Mouse (Mus musculus) v-Abl transformed pro-B cells (cell line): ENCODE results near the gene Arap1.

Experiments
- in situ Hi-C, 2 experiments: fragments of 400-800 bp; cut with MboI; formaldehyde crosslinking; loops; one replicate each; pipeline ENCODE4 v1.15.1; 2025; ENCODE audit not compliant: unreplicated experiment in 2 of 2

Arap1 gene

DNA sequence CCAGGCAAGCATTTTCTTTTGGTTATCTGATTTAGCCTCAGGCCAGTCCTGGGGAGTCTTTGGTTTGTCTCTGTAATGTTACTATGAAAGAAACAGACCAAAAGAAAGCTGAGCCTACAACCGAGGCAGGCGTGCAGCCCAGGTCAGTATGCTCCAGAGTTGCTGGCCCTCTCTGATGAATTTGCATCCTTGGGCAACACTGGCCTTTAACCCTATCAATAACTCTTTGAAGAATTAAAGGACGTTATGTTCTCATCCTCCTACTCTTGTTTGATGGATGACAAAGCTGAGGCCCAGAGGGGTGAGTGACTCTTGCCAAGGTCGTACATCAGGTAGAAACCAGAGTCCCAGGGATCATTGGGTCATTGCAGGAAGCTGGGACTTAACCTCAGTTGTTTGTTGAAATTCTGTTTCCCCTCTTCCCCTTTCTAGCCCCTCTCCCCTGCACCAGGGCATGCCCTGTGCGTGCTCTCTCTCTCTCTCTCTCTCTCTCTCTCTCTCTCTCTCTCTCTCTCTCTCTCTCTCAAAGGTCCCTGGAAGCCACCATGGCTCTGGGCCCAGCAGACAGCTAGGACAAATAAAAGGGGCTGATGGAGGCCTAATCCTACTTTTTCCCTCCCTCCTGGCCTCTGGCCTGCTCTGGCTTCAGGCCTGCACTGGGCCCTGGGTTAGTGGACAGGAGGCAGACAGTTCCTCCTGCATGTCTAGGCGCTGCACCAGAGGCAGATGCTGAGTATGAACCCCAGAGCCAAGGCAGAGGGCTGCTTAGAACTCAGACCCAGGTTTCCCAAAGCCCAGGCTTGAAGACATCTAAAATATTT is 23.5 kb upstream of the Arap1 start:
- in situ Hi-C loops, result no loop called here

DNA sequence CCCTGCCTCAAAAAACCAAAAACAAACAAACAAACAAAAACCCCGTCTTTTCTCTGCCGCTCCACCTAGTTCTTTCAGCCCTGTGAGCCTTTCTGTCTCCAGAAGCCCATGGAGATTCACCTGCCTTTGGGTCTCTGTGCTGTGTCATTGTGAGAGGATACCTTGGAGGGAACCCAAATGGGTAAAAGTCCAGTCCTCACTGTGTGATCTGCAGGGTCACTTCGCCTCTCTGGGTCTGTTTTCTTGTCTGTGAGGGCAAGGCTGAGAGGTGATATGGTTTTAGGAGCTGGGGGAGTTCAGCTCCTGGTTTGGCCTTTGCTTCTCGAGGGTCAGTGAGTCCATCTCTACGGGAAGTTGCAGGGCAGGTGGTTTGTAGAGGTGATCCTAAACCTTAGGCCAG is 21.9 kb upstream of the Arap1 start:
- in situ Hi-C loops, result no loop called here

DNA sequence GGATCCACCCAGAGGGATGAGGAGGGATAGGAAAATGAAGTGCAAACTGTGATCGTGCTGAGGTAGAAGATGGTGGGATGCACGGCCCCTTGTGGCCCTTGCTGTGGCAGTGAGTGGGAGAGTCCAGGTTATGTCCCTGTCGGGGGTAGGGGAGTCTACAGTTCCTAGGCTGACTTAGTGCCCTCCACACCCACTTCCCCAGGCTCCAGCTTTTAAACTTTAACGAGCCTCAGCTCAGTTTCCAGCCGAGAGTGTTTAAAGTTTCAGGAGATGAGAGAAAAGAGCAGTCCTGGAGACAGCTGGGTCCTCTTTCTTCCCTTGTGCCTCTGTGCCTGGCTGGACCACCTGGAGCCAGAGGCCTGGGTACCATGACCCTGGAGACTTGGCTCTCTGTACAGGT is 20.6 kb upstream of the Arap1 start:
- in situ Hi-C loops, result no loop called here

DNA sequence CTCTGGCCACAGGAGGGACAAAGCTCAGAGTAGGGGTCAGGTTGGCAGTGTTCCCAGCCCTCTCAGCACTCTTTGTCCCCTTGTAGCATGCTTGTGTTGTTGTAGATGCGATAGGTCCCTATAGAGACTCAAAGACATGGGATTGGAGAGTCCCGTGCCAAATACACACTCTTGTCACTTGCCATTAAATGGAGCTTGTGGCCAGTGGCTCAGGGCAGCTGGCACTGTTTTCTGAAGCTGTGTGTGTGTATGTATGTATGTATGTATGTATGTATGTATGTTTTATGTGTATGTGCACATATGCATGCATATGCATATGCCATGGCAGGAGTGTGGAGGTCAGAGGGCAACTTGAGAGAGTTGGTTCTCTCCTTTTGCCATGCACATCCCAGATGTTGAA is 20.1 kb upstream of the Arap1 start:
- in situ Hi-C loops, result no loop called here

DNA sequence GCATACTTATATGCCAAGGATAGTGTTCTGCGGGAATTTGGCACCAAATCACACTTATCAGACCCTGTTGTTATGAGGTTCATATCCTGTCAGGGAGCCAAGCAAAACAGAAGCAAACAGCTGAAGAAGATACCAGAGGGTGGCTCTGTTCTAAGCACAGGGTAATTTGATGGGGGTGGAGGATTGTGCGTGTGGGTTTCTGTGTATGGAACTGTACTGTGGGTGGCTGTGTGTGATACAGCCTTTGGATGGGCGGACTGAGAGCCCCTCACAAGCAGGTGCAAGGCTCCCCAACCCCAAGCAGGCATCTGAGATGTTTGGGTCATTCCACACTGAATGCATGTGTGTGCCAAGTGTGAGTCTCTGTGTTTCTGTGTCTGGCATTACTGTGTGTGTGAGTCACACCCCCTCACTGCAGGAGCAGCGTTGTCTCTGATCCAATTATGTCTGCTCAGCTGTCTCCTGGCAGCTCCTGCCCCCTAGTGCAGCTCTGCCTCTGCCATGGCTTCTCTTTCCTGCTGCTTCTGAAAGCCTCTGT is 19.2 kb upstream of the Arap1 start:
- in situ Hi-C loops, result no loop called here

DNA sequence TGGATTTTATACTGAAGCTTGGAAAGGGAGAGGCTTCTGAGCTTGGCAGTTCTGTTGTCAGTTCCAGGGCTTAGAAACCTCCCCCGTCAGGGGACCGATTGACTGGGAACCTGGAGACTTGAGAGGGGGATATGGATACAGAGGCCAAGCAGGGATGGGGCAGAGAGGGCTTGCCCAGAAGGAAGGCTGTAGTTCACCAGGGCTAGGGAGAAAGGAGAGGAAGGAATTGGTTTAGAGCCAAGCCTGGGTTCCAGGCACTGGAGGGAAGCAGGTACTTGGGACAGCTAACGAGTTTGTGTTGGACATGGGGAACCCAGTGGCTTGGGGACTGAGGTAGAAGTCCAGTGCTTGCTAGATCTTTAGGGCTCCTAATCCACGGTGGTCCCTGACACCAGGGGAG is 18.3 kb upstream of the Arap1 start:
- in situ Hi-C loops, result no loop called here

DNA sequence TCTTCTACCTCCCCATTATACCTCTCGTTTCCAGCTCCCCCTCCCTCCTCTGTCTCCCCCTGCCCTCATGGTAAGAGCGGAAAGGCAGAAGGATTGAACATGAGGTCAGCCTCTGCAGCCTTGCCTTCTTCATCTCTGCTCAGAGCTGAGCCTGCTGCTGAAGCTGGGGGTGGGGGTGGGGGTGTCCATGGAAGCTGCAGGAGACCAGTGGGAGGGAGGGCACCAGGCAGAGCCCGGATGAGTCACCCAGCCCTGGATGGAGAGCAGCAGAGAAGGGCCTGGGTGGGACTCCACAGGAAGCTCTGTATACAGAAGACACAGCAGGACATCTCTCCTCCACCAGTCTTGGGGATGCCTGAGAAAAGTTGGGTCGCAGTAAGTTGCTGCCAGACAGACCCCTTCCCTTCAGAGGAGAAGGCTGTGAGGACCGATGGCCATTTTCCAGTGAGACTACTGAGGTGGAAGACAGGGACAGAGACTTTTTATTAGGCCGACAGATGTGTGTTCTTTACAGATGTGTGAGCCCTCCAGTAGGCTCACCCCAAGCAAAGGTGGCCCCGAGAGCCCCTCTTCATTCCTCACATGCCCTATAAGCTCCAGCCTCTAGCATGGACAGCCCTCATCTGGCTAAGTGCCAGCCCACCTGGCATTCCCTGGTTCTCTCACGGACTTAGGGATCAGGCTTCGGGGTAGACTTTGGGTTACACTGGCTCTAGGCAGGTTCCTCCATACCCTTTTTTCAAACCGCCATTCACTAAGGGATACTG is 17.6 kb upstream of the Arap1 start:
- in situ Hi-C loops, result no loop called here

DNA sequence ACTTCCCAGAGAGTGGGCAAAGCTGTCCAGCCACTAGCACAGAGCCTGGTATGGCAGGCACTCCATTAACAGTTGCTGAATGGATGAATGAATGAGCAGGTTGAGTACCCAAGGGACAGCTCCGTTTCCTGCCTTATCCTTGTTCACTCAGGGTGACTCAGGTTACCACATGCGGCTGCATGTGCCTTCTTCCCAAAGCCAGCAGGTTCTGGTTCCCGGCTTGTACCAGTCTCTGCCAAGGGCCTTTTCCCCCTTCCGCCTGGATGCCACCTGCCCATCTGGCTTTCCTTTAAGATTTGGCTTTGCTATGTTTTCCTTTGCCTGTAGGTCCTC is 17.1 kb upstream of the Arap1 start:
- in situ Hi-C loops, result no loop called here

DNA sequence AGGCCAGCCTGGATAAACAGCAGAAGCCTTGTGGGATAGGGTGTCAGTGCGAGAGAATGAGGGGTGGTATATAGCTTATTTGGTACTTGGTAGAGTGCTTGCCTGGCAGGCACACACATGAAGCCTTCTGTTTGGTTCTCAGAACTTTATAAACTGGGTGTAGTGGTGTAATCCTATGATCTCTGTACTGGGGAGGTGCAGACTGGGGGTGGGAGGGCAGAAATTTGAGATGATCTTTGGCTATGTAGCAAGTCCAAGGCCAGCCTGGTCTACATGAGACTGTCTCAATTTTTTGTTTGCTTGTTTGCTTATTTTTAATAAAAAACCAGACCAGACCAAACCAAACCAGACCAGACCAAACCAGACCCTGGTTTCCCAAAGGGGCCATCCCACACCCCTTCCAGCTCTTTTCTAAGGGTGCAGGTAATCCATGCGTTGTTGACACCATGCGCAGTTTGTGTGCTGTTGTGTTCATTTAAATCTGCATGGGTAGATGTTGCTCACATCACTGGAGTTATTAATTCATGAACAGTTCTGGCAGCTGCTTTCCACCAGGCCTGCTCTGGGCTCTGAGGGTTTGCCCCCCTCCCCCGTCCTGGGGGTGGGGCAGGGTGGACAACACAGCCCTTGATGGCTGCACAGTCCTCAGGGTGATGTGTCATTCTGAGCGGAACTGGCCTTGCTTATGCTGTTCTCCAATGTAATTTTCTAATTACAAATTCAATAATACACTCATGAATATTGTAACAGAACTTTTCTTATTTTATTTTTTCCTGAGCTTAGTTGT is 15.6 kb upstream of the Arap1 start:
- in situ Hi-C loops, result no loop called here

DNA sequence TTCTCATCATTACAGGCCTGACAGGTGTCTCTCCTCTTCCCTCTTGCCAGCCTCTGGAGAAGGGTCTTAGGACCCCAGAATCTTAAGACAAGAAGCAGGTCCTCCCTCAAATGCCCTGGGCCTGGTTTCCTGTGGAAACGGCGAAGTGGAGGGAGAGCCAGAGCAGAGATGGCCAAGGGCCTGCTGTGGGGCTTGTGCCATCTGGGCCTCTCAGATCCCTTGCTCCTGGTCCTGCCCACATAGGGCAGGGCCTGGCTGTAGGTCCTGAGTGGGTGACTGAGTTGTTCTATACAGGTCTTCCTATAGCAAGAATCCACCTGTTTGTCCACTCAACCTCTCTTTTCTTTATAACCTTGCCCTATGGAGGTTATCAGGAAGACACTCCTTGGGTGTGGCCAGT is 12.6 kb upstream of the Arap1 start:
- in situ Hi-C loops, result no loop called here

DNA sequence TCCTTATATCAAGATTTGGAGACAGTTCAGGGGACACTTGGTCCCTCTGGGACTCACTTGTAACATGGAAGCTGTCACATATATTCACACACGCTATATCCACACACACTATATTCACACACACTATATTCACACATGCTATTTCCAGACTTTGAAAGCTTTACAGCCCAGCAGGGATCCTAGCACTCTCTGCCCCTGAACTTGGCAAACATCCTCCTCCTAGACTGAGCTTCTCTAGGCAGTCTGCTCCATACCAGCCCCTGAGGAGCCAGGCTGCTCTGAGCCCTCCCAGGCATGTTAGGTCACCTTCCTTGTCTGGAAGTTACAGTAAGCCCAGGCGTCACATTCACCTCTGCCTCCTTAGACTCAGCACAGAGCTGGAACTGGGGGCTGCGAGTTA is 11.2 kb upstream of the Arap1 start:
- in situ Hi-C loops, result no loop called here

DNA sequence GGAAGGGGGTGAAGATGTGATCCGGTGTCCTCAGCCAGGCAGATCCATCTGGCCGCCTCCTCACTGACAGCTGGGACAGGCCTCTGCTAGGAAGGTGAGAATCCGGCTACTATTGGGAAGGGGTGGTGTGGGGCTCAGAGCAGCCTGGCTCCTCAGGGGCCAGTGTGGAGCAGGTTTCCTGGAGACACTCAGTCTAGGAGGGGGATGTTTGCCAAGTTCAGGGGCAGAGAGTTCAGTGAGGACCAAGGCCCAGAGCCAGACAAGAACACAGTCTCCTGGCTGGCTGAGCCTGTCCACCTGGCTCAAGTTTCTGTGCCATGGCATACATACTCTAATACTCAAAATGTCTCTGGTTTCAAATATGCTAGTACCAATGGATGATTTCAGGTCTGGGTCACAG is 10.5 kb upstream of the Arap1 start:
- in situ Hi-C loops, result no loop called here

DNA sequence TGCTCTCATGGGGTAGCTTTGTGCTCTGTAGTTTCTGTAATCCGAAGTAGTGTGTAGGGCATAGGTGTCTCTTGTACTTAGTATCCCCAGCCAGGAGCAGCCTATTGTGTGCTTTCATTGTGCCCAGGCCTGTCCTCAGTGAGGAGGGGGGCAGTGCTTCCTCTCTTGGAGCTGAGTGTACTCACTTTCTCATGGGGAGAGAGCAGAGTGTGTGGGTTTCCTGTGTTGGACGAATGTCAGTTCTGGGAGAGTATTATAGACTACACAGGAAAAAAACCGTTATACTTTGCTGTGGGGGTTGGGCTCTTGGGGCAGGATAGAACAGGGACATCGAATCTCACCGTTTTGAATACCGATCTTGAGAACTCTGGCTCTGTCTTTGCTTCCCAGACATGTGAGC is 6.5 kb upstream of the Arap1 start:
- in situ Hi-C loops, result no loop called here

DNA sequence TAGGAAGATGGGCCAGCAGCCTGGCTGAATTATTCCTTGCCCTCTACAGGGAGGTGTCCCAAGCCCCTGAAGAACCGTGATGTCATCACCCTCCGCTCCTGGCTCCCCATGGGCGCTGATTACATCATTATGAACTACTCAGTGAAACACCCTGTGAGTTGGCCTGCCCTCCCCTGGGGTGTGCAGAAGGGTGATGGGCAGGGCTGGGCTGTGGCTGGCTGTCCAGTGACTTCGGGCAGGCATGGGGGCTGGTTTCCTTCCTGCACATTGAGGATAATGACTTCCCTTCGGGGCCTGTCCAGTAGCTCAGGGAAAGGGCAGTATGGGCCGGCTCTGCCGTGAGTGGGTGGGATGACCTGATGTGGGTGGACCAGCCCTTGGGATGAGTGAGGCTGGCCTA is 4.7 kb upstream of the Arap1 start:
- in situ Hi-C loops, result no loop called here

DNA sequence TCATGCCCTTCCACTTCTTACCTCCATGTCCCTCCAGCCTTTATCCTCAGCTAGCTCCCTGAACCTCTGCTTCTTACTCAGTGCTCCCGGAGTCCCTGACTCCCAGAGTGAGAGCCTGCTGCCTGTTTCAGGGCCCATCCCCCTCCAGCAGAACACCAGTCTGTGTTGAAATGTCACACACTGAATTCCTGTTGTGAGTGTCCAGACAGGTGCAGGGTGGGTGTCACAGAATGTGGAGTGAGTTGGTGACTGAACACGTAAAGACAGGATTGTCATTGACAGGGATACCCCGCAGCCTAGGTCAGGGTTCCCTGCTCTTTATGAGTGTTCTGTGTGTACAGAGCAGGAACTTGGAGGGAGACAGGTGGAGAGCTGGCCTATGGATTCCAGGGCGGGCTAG is 3.0 kb upstream of the Arap1 start:
- in situ Hi-C loops, result no loop called here

DNA sequence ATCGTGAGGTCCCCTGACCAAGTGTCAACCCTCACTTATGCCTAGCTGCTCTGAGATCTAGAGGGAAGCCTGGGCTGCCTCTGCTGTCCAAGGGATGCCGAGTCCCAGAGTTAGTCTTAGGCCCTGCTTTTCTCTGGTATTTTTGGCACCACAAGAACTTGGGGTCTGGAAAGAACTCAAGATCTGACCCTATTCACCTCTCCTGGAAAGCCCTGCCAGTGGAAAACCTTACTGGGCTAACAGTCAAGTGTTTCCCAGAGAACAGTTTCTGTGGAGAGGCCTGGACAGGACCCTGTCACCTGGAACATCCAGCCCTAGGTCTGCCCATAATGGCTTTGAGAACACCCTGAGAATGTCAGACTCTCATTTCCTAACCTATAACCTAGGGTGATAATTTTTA is 876 bp upstream of the Arap1 start:
- in situ Hi-C loops, result no loop called here

DNA sequence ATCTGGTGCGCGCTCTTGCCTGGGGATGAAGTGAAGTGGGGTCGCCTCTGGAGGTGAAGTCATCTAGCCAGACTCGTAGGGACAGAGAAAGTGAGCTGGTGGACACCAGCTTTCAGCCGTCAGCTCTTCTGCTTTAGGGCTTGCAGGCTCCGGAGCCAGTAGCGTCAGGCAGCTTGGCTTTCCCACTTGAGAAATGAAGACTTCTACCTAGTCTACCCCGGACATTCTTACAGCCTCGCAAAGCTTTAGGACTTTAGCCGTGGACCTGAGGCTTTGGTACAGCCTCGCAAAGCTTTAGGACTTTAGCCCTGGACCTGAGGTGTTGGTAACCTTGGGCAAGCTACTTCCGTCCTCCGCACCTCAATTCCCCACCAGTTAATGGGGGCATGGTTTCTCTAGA is 445 bp downstream of the Arap1 start:
- in situ Hi-C loops, result no loop called here

DNA sequence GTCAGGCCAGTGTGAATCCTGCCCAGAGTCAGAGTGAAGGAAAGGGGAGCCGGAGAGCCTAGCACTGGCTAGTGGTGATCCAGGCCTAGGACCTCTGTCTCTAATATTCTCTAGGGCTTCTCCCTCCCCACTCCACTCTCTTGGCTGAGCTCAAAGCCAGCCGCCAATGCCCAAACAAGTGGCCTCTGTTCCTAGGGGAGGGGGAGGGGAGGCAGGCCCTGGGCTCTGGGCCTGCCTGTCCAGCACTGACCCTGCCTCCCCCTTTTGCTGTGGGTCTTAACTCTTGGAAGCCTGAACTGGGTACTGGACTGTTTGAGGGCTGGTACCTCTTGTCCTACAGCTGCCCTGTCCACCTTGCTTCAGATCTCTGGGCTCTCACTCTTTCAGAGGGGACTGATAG is 2.0 kb downstream of the Arap1 start:
- in situ Hi-C loops, result no loop called here

DNA sequence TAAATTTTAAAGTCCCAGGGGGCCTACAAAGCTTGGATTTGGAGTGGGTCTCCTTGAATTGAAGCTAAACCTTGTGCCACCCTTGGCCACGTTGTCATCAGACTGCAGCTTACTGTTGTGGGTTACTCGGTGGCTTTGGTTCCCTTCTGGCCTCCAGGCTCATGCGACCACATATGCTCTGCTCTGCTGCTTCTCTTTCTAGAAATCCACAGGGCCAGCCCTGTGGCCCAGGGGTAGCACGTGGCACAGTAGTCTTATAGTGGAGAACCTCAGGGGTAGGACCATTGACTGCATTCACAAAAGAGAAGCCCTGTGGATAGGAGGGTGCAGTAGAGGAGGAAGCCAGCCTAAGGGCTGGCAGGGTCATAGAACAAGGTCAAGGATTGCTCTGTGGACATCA is 4.5 kb downstream of the Arap1 start:
- in situ Hi-C loops, result no loop called here

DNA sequence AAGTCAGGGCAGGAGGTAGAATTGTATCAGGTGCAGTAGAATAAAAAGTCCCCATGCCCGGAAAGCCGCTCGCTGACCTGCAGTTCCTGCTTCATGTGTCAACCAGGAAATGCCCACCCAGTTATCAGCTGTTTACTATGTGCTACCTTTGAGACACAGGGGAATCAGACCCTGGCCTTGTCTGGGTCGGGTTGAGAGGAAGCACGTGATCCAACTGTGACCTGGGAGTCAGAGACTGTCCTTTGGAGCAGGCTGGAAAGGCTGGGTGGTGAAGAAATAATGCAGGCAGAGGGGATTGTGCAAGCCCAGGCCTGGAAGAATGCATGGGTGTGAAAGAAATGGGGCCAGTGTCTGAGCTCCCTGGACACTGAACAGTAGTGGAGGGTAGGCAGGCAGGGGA is 6.6 kb downstream of the Arap1 start:
- in situ Hi-C loops, result no loop called here

DNA sequence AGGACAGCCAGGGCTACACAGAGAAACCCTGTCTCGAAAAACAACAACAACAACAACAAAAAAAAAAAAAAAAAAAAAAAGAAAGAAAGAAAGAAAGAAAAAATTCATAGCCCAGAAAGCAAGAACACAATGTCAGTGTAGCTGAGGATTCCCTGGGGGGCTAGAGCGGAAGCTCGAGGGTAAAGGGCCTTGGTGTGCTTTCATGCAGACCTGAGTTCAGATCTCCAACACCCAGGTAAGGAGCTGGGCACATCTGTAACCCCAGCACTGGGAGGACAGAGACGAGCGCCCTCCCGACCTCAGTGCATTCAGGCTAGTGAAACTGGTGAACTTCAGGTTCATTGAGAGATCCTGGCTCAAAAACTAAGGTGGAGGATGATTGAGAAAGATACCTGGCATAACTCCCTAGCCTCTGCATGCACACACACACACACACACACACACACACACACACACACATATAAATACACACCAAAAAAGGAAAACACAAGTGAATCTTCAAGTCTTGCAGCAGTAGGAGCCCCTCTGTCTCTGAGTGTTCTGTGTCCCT is 7.8 kb downstream of the Arap1 start:
- in situ Hi-C loops, result no loop called here
